Mouse (Mus musculus): Measurements from ENCODE around the gene Mpped2. TPM values are rescaled to one million over a fixed set of nuclear protein-coding genes. Genes with fewer than 3 reads are reported as not detected.

The Mpped2 gene
- total RNA-seq (2015; ENCODE audit: low replicate concordance) (not detected in 2 replicates), total RNA-seq (2017; ENCODE audit: low replicate concordance) (not detected in 2 replicates)

- no peak for ATAC-seq (replicated peaks; ENCODE audit: low FRiP score, poor library complexity, severe bottlenecking)
Measured at GRCm38 (mm10) chr2:106692783-106693701, at the start of gene Mpped2. TSS of gene Mpped2 (plus strand) at chr2:106693269.

- no peak for ATAC-seq (replicated peaks; ENCODE audit: low FRiP score, poor library complexity, severe bottlenecking)
Measured at GRCm38 (mm10) chr2:106644782-106645181, 48.3 kb upstream of the Mpped2 start.

- no peak for ATAC-seq (replicated peaks; ENCODE audit: low FRiP score, poor library complexity, severe bottlenecking)
Measured at GRCm38 (mm10) chr2:106649686-106650570, 43.1 kb upstream of the Mpped2 start.

- no peak for ATAC-seq (replicated peaks; ENCODE audit: low FRiP score, poor library complexity, severe bottlenecking)
Measured at GRCm38 (mm10) chr2:106652151-106652550, 40.9 kb upstream of the Mpped2 start.

GRCm38 (mm10) chr2:106652741-106653140 is 40.3 kb upstream of the Mpped2 start:
- ATAC-seq (replicated peaks; ENCODE audit: low FRiP score, poor library complexity, severe bottlenecking), result no peak

GRCm38 (mm10) chr2:106653261-106653660 is 39.8 kb upstream of the Mpped2 start:
- ATAC-seq (replicated peaks; ENCODE audit: low FRiP score, poor library complexity, severe bottlenecking), result no peak

- ATAC-seq (replicated peaks; ENCODE audit: low FRiP score, poor library complexity, severe bottlenecking), result no peak
Measured at GRCm38 (mm10) chr2:106655271-106655670, 37.8 kb upstream of the Mpped2 start.

- no peak for ATAC-seq (replicated peaks; ENCODE audit: low FRiP score, poor library complexity, severe bottlenecking)
Measured at GRCm38 (mm10) chr2:106665271-106665670, 27.8 kb upstream of the Mpped2 start.

GRCm38 (mm10) chr2:106674319-106674718 is 18.8 kb upstream of the Mpped2 start:
- no peak for ATAC-seq (replicated peaks; ENCODE audit: low FRiP score, poor library complexity, severe bottlenecking)

- ATAC-seq (replicated peaks; ENCODE audit: low FRiP score, poor library complexity, severe bottlenecking), result no peak
Measured at GRCm38 (mm10) chr2:106677449-106677848, 15.6 kb upstream of the Mpped2 start.

- no peak for ATAC-seq (replicated peaks; ENCODE audit: low FRiP score, poor library complexity, severe bottlenecking)
Measured at GRCm38 (mm10) chr2:106679720-106680455, 13.2 kb upstream of the Mpped2 start.

- no peak for ATAC-seq (replicated peaks; ENCODE audit: low FRiP score, poor library complexity, severe bottlenecking)
Measured at GRCm38 (mm10) chr2:106683185-106683831, 9.8 kb upstream of the Mpped2 start.

GRCm38 (mm10) chr2:106683832-106684231 is 9.2 kb upstream of the Mpped2 start:
- no peak for ATAC-seq (replicated peaks; ENCODE audit: low FRiP score, poor library complexity, severe bottlenecking)

- ATAC-seq (replicated peaks; ENCODE audit: low FRiP score, poor library complexity, severe bottlenecking), result no peak
Measured at GRCm38 (mm10) chr2:106691753-106692363, 1.2 kb upstream of the Mpped2 start.

GRCm38 (mm10) chr2:106692405-106692782 is 675 bp upstream of the Mpped2 start:
- ATAC-seq (replicated peaks; ENCODE audit: low FRiP score, poor library complexity, severe bottlenecking), result no peak

GRCm38 (mm10) chr2:106693702-106694566 is 865 bp downstream of the Mpped2 start:
- no peak for ATAC-seq (replicated peaks; ENCODE audit: low FRiP score, poor library complexity, severe bottlenecking)

GRCm38 (mm10) chr2:106694567-106694885 is 1.5 kb downstream of the Mpped2 start:
- ATAC-seq (replicated peaks; ENCODE audit: low FRiP score, poor library complexity, severe bottlenecking), result no peak
